Mouse (Mus musculus) mature B cell (primary cell): Measurements from ENCODE around the gene Ppm1k.
"Not testable (repeated sequence)": the region's sequence is repeated elsewhere in the genome, so short reads cannot be mapped to it uniquely, and the experiment has no call there.

Experiments
- in situ Hi-C: fragments of 300-500 bp; cut with MboI; formaldehyde crosslinking; loops from 2 replicates; pipeline ENCODE4 v1.14.3; 2019

Ppm1k gene

GRCm38 (mm10) chr6:57531441-57531840, 3.8 kb downstream of the Ppm1k start:
- in situ Hi-C loops: no loop called here

- in situ Hi-C loops: no loop called here
These were observed 4.3 kb downstream of the Ppm1k start for GRCm38 (mm10) chr6:57531011-57531410.

GRCm38 (mm10) chr6:57529336-57529845, 5.9 kb downstream of the Ppm1k start:
- in situ Hi-C loops: no loop called here

- in situ Hi-C loops: no loop called here
These were observed 8.3 kb downstream of the Ppm1k start for GRCm38 (mm10) chr6:57526933-57527332.

- in situ Hi-C loops: no loop called here
These were observed 10.5 kb downstream of the Ppm1k start for GRCm38 (mm10) chr6:57524742-57525141.

- in situ Hi-C loops: no loop called here
These were observed 14.3 kb downstream of the Ppm1k start for GRCm38 (mm10) chr6:57520749-57521652.

- in situ Hi-C loops: no loop called here
These were observed 21.3 kb downstream of the Ppm1k start for GRCm38 (mm10) chr6:57514035-57514374.

- in situ Hi-C loops: no loop called here
These were observed 21.8 kb downstream of the Ppm1k start for GRCm38 (mm10) chr6:57513351-57514034.

- in situ Hi-C loops: no loop called here
These were observed 23.4 kb downstream of the Ppm1k start for GRCm38 (mm10) chr6:57511899-57512298.

- in situ Hi-C loops: no loop called here
These were observed 31.4 kb downstream of the Ppm1k start for GRCm38 (mm10) chr6:57503662-57504379.

- in situ Hi-C loops: no loop called here
These were observed 36.1 kb downstream of the Ppm1k start for GRCm38 (mm10) chr6:57499209-57499608.

- in situ Hi-C loops: not testable (repeated sequence)
These were observed 67.1 kb downstream of the Ppm1k start for GRCm38 (mm10) chr6:57468161-57468560.
